Mouse (Mus musculus): ENCODE data around the gene Lmna. TPM values are rescaled to one million over a fixed set of nuclear protein-coding genes. Genes with fewer than 3 reads are reported as not detected.

Lmna gene
- polyA plus RNA-seq, 1 experiment from 2014 or later, result 12.1 TPM

- no peak overlapping the region for H3K4me2 ChIP-seq
- no peak overlapping the region for H3K4me3 ChIP-seq
- WGBS, result 80% methylated on average over 7 of the region's 7 CpGs
- H3K9ac ChIP-seq, result no peak overlapping the region
- H3K36me3 ChIP-seq (ENCODE audit: poor library complexity, severe bottlenecking), result no peaks in the 10 kb centered on the region
- H3K4me1 ChIP-seq, result peaks cover 42% of the 10 kb centered on the region
- no peak overlapping the region for H3K27ac ChIP-seq
- no peaks in the 10 kb centered on the region for H3K9me3 ChIP-seq (replicated peaks)
- ATAC-seq, result no peak
- no peaks in the 10 kb centered on the region for H3K27me3 ChIP-seq
Measured at GRCm38 (mm10) chr3:88513546-88514115, 3.9 kb upstream of the Lmna start.

- no peak for ATAC-seq
- Histone ChIP-seq H3K9me3 (replicated peaks) (no peaks in the 10 kb centered on the region), H3K36me3 (ENCODE audit: poor library complexity, severe bottlenecking) (no peaks in the 10 kb centered on the region), H3K27me3 (no peaks in the 10 kb centered on the region), H3K4me2 (peak overlapping the region; percentile 18; the same call in 1 of the 2 replicates), H3K4me3 (no peak overlapping the region), H3K27ac (peak overlapping the region; percentile 19; the same call in 1 of the 2 replicates), H3K9ac (peak overlapping the region; percentile 27; the same call in 1 of the 2 replicates), H3K4me1 (peaks cover 42% of the 10 kb centered on the region)
- 33% methylated on average over 12 of the region's 15 CpGs for WGBS
Measured at GRCm38 (mm10) chr3:88512896-88513545, 3.3 kb upstream of the Lmna start.

- peak overlapping the region; percentile 19; the same call in 1 of the 2 replicates for H3K27ac ChIP-seq
- 48% methylated on average over 6 of the region's 6 CpGs for WGBS
- H3K4me2 ChIP-seq, result peak overlapping the region; percentile 18; the same call in 1 of the 2 replicates
- H3K9ac ChIP-seq, result peak overlapping the region; percentile 27; the same call in 1 of the 2 replicates
- H3K9me3 ChIP-seq (replicated peaks), result no peaks in the 10 kb centered on the region
- no peaks in the 10 kb centered on the region for H3K36me3 ChIP-seq (ENCODE audit: poor library complexity, severe bottlenecking)
- H3K4me3 ChIP-seq, result no peak overlapping the region
- ATAC-seq, result no peak
- H3K27me3 ChIP-seq, result no peaks in the 10 kb centered on the region
- peaks cover 42% of the 10 kb centered on the region for H3K4me1 ChIP-seq
Measured at GRCm38 (mm10) chr3:88512141-88512895, 2.6 kb upstream of the Lmna start.

GRCm38 (mm10) chr3:88511559-88511958 is 1.8 kb upstream of the Lmna start:
- Histone ChIP-seq H3K36me3 (ENCODE audit: poor library complexity, severe bottlenecking) (no peaks in the 10 kb centered on the region), H3K9ac (no peak overlapping the region), H3K27ac (no peak overlapping the region), H3K4me2 (no peak overlapping the region), H3K27me3 (no peaks in the 10 kb centered on the region), H3K9me3 (replicated peaks) (no peaks in the 10 kb centered on the region), H3K4me1 (peaks cover 42% of the 10 kb centered on the region), H3K4me3 (no peak overlapping the region)
- WGBS, result 62% methylated on average over 4 of the region's 4 CpGs
- no peak for ATAC-seq

- Histone ChIP-seq H3K4me1 (peaks cover 42% of the 10 kb centered on the region), H3K9me3 (replicated peaks) (no peaks in the 10 kb centered on the region), H3K9ac (peak overlapping the region; percentile 63; the same call in 1 of the 2 replicates), H3K27ac (peak overlapping the region; percentile 92), H3K4me3 (peak overlapping the region; percentile 38), H3K4me2 (peak overlapping the region; percentile 62), H3K36me3 (ENCODE audit: poor library complexity, severe bottlenecking) (no peaks in the 10 kb centered on the region), H3K27me3 (no peaks in the 10 kb centered on the region)
- ATAC-seq, result peak; percentile 5; the same call in 1 of the 2 replicates
- WGBS, result 51% methylated on average over 13 of the region's 13 CpGs
Measured at GRCm38 (mm10) chr3:88510421-88511289, 899 bp upstream of the Lmna start.

GRCm38 (mm10) chr3:88509250-88509649 is 506 bp downstream of the Lmna start:
- Histone ChIP-seq H3K36me3 (ENCODE audit: poor library complexity, severe bottlenecking) (no peaks in the 10 kb centered on the region), H3K4me1 (peaks cover 42% of the 10 kb centered on the region), H3K4me2 (peak overlapping the region; percentile 62), H3K27ac (peak overlapping the region; percentile 92), H3K9ac (peak overlapping the region; percentile 63), H3K27me3 (peaks cover under 1% of the 10 kb centered on the region; the same call in 1 of the 2 replicates), H3K9me3 (replicated peaks) (no peaks in the 10 kb centered on the region), H3K4me3 (peak overlapping the region; percentile 38)
- peak; percentile 6; the same call in 1 of the 2 replicates for ATAC-seq
- WGBS, result 61% methylated on average over 3 of the region's 3 CpGs

- H3K27me3 ChIP-seq, result peaks cover 24% of the 10 kb centered on the region
- no peak for ATAC-seq
- H3K9ac ChIP-seq, result no peak overlapping the region
- H3K36me3 ChIP-seq (ENCODE audit: poor library complexity, severe bottlenecking), result no peaks in the 10 kb centered on the region
- H3K9me3 ChIP-seq (replicated peaks), result no peaks in the 10 kb centered on the region
- H3K4me2 ChIP-seq, result no peak overlapping the region
- no peak overlapping the region for H3K4me3 ChIP-seq
- WGBS, result 59% methylated on average over 7 of the region's 7 CpGs
- no peak overlapping the region for H3K27ac ChIP-seq
- H3K4me1 ChIP-seq, result peaks cover 39% of the 10 kb centered on the region
Measured at GRCm38 (mm10) chr3:88505765-88506164, 4.0 kb downstream of the Lmna start.

GRCm38 (mm10) chr3:88505081-88505480 is 4.7 kb downstream of the Lmna start:
- no peak for ATAC-seq
- Histone ChIP-seq H3K4me1 (peaks cover 32% of the 10 kb centered on the region), H3K27me3 (peaks cover 26% of the 10 kb centered on the region)

GRCm38 (mm10) chr3:88503881-88504746 is 5.6 kb downstream of the Lmna start:
- Histone ChIP-seq H3K36me3 (ENCODE audit: poor library complexity, severe bottlenecking) (no peaks in the 10 kb centered on the region), H3K4me2 (no peak overlapping the region), H3K4me1 (peaks cover 22% of the 10 kb centered on the region), H3K9me3 (replicated peaks) (no peaks in the 10 kb centered on the region), H3K9ac (no peak overlapping the region), H3K4me3 (no peak overlapping the region), H3K27ac (no peak overlapping the region), H3K27me3 (peaks cover 26% of the 10 kb centered on the region)
- no peak for ATAC-seq
- 50% methylated on average over 8 of the region's 8 CpGs for WGBS

More at GRCm38 (mm10) chr3:88505081-88505480, 4.7 kb downstream of the Lmna start:
- 60% methylated on average over 6 of the region's 6 CpGs for WGBS
- no peaks in the 10 kb centered on the region for H3K9me3 ChIP-seq (replicated peaks)
- no peaks in the 10 kb centered on the region for H3K36me3 ChIP-seq (ENCODE audit: poor library complexity, severe bottlenecking)
- H3K9ac ChIP-seq, result no peak overlapping the region
- no peak overlapping the region for H3K4me2 ChIP-seq
- H3K27ac ChIP-seq, result no peak overlapping the region
- H3K4me3 ChIP-seq, result no peak overlapping the region

- H3K9ac ChIP-seq, result peak overlapping the region; percentile 82; the same call in 1 of the 2 replicates
- no peak overlapping the region for H3K27ac ChIP-seq
- H3K27me3 ChIP-seq, result peaks cover 26% of the 10 kb centered on the region
- peak overlapping the region; percentile 98 for H3K4me2 ChIP-seq
- H3K4me1 ChIP-seq, result peaks cover 22% of the 10 kb centered on the region
- H3K36me3 ChIP-seq (ENCODE audit: poor library complexity, severe bottlenecking), result no peaks in the 10 kb centered on the region
- 11% methylated on average over 4 of the region's 4 CpGs for WGBS
- peak overlapping the region; percentile 59 for H3K4me3 ChIP-seq
- no peaks in the 10 kb centered on the region for H3K9me3 ChIP-seq (replicated peaks)
- ATAC-seq, result no peak
Measured at GRCm38 (mm10) chr3:88503505-88503863, 6.3 kb downstream of the Lmna start.

All from forebrain, embryonic 13.5 days (tissue).